Mouse (Mus musculus) heart, embryonic 14.5 days (tissue): Measurements from ENCODE around the gene Teddm2. TPM values are rescaled to one million over a fixed set of nuclear protein-coding genes. Genes with fewer than 3 reads are reported as not detected.

Experiments used
- ATAC-seq: fragments of 200-750 bp; cut with Nextera tagmentation; 2 replicates; pipeline ENCODE4 v1.8.0; 2017; ENCODE audit warnings: low read depth, moderate TSS enrichment; ENCODE audit not compliant: insufficient number of reproducible peaks, insufficient read depth, low FRiP score
- H3K27ac ChIP-seq, 2 experiments: fragments of 200-500 bp in 1 of 2; fragments of 300-500 bp in 1 of 2; sonication (generic) in 1 of 2; replicated peaks in 1 of 2; 2 replicates each; pipeline ENCODE4 v1.5.1; 2012 to 2014; ENCODE audit warnings: low read depth in 2 of 2, low read length in 2 of 2, control low read depth in 1 of 2, mild to moderate bottlenecking in 1 of 2, mixed read lengths in 1 of 2; ENCODE audit not compliant: control insufficient read depth in 1 of 2, insufficient read depth in 1 of 2
- H3K27me3 ChIP-seq: fragments of 300-500 bp; sonication (generic); 2 replicates; pipeline ENCODE4 v1.6.1; 2014; ENCODE audit warnings: mild to moderate bottlenecking, low read length, control low read depth; ENCODE audit not compliant: control insufficient read depth, insufficient read depth
- H3K36me3 ChIP-seq: fragments of 300-500 bp; sonication (generic); 2 replicates; pipeline ENCODE4 v1.6.1; 2014; ENCODE audit warnings: mild to moderate bottlenecking, control low read depth, low read length, mixed read lengths; ENCODE audit not compliant: control insufficient read depth, insufficient read depth
- H3K4me1 ChIP-seq, 2 experiments: fragments of 200-500 bp in 1 of 2; fragments of 300-500 bp in 1 of 2; sonication (generic) in 1 of 2; 2 replicates each; pipeline ENCODE4 v1.6.1; 2012 to 2014; ENCODE audit warnings: low read length in 2 of 2, control low read depth in 1 of 2, mixed read lengths in 1 of 2; ENCODE audit not compliant: control insufficient read depth in 2 of 2, insufficient read depth in 2 of 2
- H3K4me2 ChIP-seq: fragments of 300-500 bp; sonication (generic); 2 replicates; pipeline ENCODE4 v1.6.1; 2014; ENCODE audit warnings: mild to moderate bottlenecking, low read length
- H3K4me3 ChIP-seq, 2 experiments: fragments of 200-500 bp in 1 of 2; fragments of 300-500 bp in 1 of 2; sonication (generic) in 1 of 2; 2 replicates each; pipeline ENCODE4 v1.5.1; 2012 to 2014; ENCODE audit warnings: low read length in 2 of 2, mild to moderate bottlenecking in 2 of 2, control low read depth in 1 of 2, low read depth in 1 of 2, moderate library complexity in 1 of 2; ENCODE audit not compliant: control insufficient read depth in 1 of 2, insufficient read depth in 1 of 2
- H3K9ac ChIP-seq: fragments of 300-500 bp; sonication (generic); 2 replicates; pipeline ENCODE4 v1.6.1; 2014; ENCODE audit warnings: mild to moderate bottlenecking, low read length
- H3K9me3 ChIP-seq: fragments of 300-500 bp; sonication (generic); 2 replicates; pipeline ENCODE4 v1.6.1; 2016; ENCODE audit warnings: low read length, control low read depth; ENCODE audit not compliant: control insufficient read depth
- WGBS: fragments of 180-500 bp; shearing (Covaris S2); extraction: QIAGEN DNeasy Blood & Tissue Kit; methylation state at CpG from one replicate; pipeline ENCODE4 v1.1.7; 2014; 5-methylcytosine and 5-hydroxymethylcytosine counted together
- polyA plus RNA-seq: library from polyadenylated mRNA; unstranded; fragments of >200 nt; fragmentation: Nextera tagmentation; extraction: Ambion mirVana; gene quantifications from 2 replicates; pipeline ENCODE4 v1.2.1, GENCODE M21; 2014

The Teddm2 gene
- polyA plus RNA-seq, 1 experiment from 2014 or later = 0.49 TPM

- 65% methylated on average over 1 of the region's 1 CpGs for WGBS
- no peak for ATAC-seq
- H3K27ac ChIP-seq = no peak overlapping the region
Observed at GRCm38 (mm10) chr1:153933772-153934171, 33.7 kb upstream of the Teddm2 start.

GRCm38 (mm10) chr1:153930431-153930830, 30.4 kb upstream of the Teddm2 start:
- Histone ChIP-seq H3K27ac (no peak overlapping the region), H3K9ac (no peak overlapping the region), H3K9me3 (no peaks in the 10 kb centered on the region), H3K4me2 (no peak overlapping the region), H3K4me3 (no peak overlapping the region), H3K27me3 (no peaks in the 10 kb centered on the region), H3K36me3 (no peaks in the 10 kb centered on the region), H3K4me1 (no peaks in the 10 kb centered on the region)
- no peak for ATAC-seq
- 82% methylated on average over 2 of the region's 2 CpGs for WGBS

More at GRCm38 (mm10) chr1:153933772-153934171, 33.7 kb upstream of the Teddm2 start:
- Histone ChIP-seq H3K4me2 (no peak overlapping the region), H3K9ac (no peak overlapping the region), H3K9me3 (no peaks in the 10 kb centered on the region), H3K36me3 (no peaks in the 10 kb centered on the region), H3K4me1 (no peaks in the 10 kb centered on the region), H3K27me3 (no peaks in the 10 kb centered on the region), H3K4me3 (no peak overlapping the region)

DNA sequence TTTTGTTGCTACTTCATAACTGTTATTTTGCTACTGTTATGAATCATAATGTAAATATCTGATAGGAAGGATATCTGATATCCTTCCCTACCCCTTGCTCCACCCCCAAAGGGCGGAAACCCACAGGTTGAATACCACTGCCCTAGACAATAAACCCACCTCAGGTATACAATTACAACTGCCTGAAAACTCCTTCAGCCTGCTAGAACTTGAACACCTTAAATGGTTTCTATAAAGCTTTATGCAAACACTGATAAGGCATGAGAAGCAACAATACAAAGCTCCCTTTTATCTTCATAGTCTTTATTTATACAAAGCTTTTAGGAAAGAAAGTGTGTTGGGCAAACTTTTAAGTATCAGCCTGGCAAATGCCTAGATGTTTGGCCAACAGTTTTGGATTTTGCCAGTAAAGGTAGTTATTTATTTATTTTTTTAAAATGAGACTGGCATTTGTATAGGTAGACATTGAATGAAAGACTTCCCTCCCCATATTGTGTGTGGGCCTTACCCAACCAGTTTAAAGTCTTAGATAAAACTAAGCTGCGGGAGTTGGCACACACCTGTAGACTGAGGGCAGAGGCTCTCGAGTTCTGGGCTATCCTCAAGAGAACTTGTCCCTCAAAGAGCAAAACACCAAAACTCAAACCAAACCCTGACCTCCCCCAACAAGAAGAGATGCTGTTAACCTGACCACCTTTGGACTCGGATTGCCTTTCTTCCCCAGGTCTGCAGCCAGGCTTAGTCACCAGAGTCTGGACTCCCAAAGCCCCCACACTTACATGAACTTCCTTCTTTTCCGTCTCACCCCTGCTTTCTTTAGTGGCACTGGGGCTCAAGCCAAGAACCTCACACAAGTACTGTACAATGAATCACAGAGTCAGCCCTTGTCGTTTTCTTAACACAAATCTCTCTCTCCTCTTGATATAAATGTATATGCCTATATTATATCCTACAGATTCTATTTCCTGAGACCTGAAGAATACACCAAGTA, 24.7 kb upstream of the Teddm2 start:
- Histone ChIP-seq H3K4me3 (no peak overlapping the region), H3K4me2 (no peak overlapping the region), H3K27ac (no peak overlapping the region), H3K36me3 (no peaks in the 10 kb centered on the region), H3K27me3 (no peaks in the 10 kb centered on the region), H3K9ac (no peak overlapping the region), H3K9me3 (no peaks in the 10 kb centered on the region), H3K4me1 (peaks cover 7 to 8% of the 10 kb centered on the region in 2 experiments)
- 86% methylated on average over 6 of the region's 6 CpGs for WGBS
- no peak for ATAC-seq

GRCm38 (mm10) chr1:153922571-153923021, 22.6 kb upstream of the Teddm2 start:
- no peaks in the 10 kb centered on the region for H3K27me3 ChIP-seq
- H3K4me3 ChIP-seq = no peak overlapping the region
- peak overlapping the region; percentile 16; the same call in 1 of the 2 replicates for H3K4me2 ChIP-seq
- peaks cover 7 to 15% of the 10 kb centered on the region in 2 experiments for H3K4me1 ChIP-seq
- peak overlapping the region; percentile 82 to 83 for H3K27ac ChIP-seq
- H3K36me3 ChIP-seq = no peaks in the 10 kb centered on the region
- H3K9me3 ChIP-seq = no peaks in the 10 kb centered on the region
- H3K9ac ChIP-seq = no peak overlapping the region
- WGBS = 2% methylated on average over 5 of the region's 5 CpGs
- ATAC-seq = peak; percentile 75

- no peak overlapping the region for H3K4me2 ChIP-seq
- no peaks in the 10 kb centered on the region for H3K9me3 ChIP-seq
- no peak overlapping the region for H3K27ac ChIP-seq
- WGBS = 91% methylated on average over 3 of the region's 3 CpGs
- no peak overlapping the region for H3K4me3 ChIP-seq
- no peaks in the 10 kb centered on the region for H3K27me3 ChIP-seq
- no peaks in the 10 kb centered on the region for H3K36me3 ChIP-seq
- no peak for ATAC-seq
- peaks cover 7 to 15% of the 10 kb centered on the region in 2 experiments for H3K4me1 ChIP-seq
- H3K9ac ChIP-seq = no peak overlapping the region
Observed at GRCm38 (mm10) chr1:153921642-153922041, 21.6 kb upstream of the Teddm2 start.

DNA sequence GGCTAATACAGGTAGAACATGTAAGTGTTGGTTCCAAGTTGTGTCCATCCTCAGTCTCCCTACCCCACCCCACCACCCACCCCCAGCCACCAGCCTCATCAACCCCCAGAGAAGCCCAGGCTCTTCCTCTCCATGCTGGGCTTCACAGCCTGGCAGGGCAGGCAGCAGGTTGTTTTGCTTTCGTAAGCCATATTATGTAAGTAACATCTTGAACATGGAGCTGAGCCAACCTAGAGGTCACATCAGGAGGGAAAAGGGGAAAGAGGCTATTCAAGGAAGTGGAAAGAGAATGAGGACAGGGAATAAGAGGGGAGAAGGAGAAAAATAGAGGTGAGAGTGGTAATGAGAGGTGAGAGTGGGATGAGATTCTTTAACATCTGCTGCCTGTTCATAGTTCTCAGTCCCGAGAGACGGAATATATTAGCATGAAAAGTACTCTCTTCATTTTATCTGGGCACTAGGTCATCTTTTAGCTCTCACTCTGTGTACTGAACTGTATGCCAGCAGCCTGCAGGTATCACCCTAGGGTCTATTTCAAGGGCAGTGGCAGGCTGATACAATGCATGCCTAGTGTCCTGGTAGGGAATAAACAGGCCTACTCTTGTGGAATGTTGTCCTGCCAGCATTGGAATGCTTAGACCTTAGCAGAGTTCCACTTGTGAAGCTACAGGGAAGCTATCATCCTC, 18.6 kb upstream of the Teddm2 start:
- H3K27ac ChIP-seq = peak overlapping the region; percentile 47 to 55; a peak in 3 of 4 replicates
- H3K4me1 ChIP-seq = peaks cover 7 to 15% of the 10 kb centered on the region in 2 experiments
- 36% methylated on average over 3 of the region's 3 CpGs for WGBS
- no peak overlapping the region for H3K4me2 ChIP-seq
- H3K4me3 ChIP-seq = no peak overlapping the region
- H3K36me3 ChIP-seq = no peaks in the 10 kb centered on the region
- H3K27me3 ChIP-seq = no peaks in the 10 kb centered on the region
- ATAC-seq = peak; percentile 52
- no peak overlapping the region for H3K9ac ChIP-seq
- no peaks in the 10 kb centered on the region for H3K9me3 ChIP-seq

DNA sequence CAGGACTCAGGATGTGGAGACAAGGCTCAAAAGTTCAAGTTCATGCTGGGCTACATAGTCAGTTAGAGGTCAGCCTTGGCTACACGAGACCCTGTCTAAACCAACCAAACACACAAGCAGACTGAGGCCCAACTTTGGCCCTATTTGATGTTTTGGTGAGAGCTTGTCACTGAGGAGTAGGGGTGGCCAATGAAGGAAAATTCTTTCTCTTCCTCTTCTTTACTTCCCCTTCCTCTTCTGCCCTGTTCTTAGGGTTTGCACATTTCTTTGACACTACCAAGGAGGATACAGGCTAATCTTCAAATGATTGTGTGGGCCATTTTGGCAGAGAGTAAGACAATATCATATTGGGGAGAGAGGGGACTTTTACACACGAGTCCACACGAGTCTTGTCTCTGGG, 13.8 kb upstream of the Teddm2 start:
- H3K36me3 ChIP-seq = peaks cover 17% of the 10 kb centered on the region
- H3K27me3 ChIP-seq = no peaks in the 10 kb centered on the region
- no peak for ATAC-seq
- no peak overlapping the region for H3K9ac ChIP-seq
- peaks cover 0 to 4% of the 10 kb centered on the region in 2 experiments; a peak in 1 of 4 replicates for H3K4me1 ChIP-seq
- WGBS = 49% methylated on average over 3 of the region's 3 CpGs
- no peaks in the 10 kb centered on the region for H3K9me3 ChIP-seq
- no peak overlapping the region for H3K27ac ChIP-seq
- no peak overlapping the region for H3K4me3 ChIP-seq
- no peak overlapping the region for H3K4me2 ChIP-seq
